Mouse (Mus musculus) embryo, embryonic 11 days (tissue): ENCODE data around the gene Nwd2.

ENCODE experiments used
- DNase-seq: peaks from one replicate; pipeline ENCODE4 v3.0.0-alpha.2; 2015

Gene Nwd2

GRCm38 (mm10) chr5:63831054-63831453, 182.2 kb downstream of the Nwd2 start:
- no peak for DNase-seq

GRCm38 (mm10) chr5:63833955-63834354, 185.1 kb downstream of the Nwd2 start:
- no peak for DNase-seq

- DNase-seq = no peak
These were observed 185.5 kb downstream of the Nwd2 start for GRCm38 (mm10) chr5:63834435-63834834.

- no peak for DNase-seq
These were observed 188.2 kb downstream of the Nwd2 start for GRCm38 (mm10) chr5:63837115-63837514.

GRCm38 (mm10) chr5:63837851-63838250, 188.9 kb downstream of the Nwd2 start:
- DNase-seq = no peak

DNA sequence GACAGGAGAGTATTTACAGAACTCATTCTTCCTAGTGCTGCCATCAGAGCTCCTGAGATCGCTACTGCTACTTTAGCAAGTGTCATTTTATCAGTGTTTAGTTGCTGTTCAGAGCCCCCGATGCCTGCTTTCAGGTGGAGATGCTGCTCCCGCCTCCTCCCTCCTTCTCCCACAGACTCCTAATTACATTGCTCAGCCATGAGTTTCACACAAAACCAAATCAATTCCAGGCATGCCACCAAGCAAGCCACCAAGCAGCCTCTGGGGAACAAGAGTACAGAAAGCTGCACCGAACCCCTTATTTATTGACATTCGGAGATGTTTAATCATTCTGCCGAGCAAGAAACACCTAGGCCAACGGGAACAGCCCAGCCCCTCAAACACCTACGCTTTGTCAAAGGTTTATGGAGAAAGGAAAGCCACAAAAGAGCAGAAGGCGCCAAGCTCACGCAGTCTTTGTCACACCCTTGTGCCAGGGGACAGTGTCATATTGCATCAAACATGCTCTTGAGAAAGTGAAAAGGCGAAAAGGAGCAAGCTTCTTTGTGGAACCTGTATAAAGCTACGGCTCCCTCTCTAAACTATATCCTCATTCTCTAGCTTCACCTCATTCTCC, 191.0 kb downstream of the Nwd2 start:
- DNase-seq = no peak

- no peak for DNase-seq
These were observed 198.2 kb downstream of the Nwd2 start for GRCm38 (mm10) chr5:63847080-63847479.

- DNase-seq = no peak
These were observed 198.8 kb downstream of the Nwd2 start for GRCm38 (mm10) chr5:63847541-63848226.

DNA sequence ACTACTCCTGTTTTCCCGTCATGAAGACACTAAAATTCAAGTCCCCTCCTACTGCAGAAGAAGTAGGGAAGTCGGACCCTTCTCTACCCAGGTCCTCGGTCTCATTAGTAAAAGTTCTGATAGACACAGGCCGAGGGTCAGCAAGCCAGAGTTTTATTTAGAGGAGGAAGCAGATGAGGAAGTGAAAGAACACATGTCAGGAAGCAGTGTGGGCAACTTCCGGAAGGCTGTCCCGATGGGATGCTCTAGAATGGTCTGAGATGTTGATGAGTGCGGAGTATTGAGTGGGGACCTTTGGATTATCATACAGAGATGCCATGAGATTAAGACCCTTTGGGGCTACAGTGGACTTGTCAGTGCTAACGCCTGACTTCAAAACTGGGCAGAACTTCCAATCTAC, 210.0 kb downstream of the Nwd2 start:
- DNase-seq = no peak
